Mouse (Mus musculus) CD4-positive naive resting alpha-beta T cell, adult 76 days (primary cell): ENCODE data around the gene Pcdh10. TPM values are rescaled to one million over a fixed set of nuclear protein-coding genes. Genes with fewer than 3 reads are reported as not detected.

Experiments used
- total RNA-seq: library from RNA; stranded (reverse); gene quantifications from one replicate; pipeline ENCODE4 v1.2.4, GENCODE M21; 2023

Pcdh10 gene
- not detected for total RNA-seq

DNA sequence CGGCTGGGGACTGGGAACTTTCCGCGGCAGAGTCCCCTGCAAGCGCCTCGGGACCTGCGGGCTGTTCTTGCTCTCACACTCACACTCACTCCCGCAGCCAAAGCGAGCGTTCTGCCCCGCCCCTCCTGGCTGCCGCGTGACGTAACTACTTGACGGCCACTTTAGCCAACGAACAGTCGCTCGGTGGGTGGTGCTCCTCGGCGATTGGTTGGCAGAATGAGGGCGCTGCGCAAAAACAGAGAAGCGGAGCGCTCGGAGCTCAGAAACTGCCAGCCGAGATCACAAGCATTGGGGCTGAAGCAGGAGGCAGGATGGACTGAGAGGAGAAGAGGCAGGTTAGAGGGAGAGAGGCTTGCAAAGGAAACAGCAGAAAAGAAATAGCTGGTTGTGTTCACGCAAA lies at the start of gene Pcdh10:
Gene Pcdh10 (plus strand): TSS at position 254 of the 400 bp plus-strand sequence.

